In genomic region chr2:169811589-169811988, GRCm38 (mm10) we compare ENCODE assay signal across 23 mouse cellular contexts.
A peak's percentile ranks its signal among the peaks of the same experiment; 100 is the strongest.
DNase-seq lines count a peak whose midpoint lies in the region; ATAC-seq lines count a peak whose summit lies in the region.
"Had no signal": no experiment of that assay in that cellular context is flagged by ENCODE, and none has a peak within 500 bp of the region (broad histone marks: within the 10 kb centered on the region; RNA-seq: fewer than 3 reads in every experiment).

No protein-coding gene starts in this region.

- no peak overlapping the region for H3K4me3 ChIP-seq in hindbrain, embryonic 14.5 days (replicated peaks; ENCODE audit: low read length)
- no peak overlapping the region for H3K4me3 ChIP-seq in hindbrain, embryonic 10.5 days
- no peak overlapping the region for H3K4me3 ChIP-seq in embryonic facial prominence, embryonic 13.5 days
- H3K4me3 ChIP-seq in limb, embryonic 15.5 days: no peak overlapping the region
- H3K4me3 ChIP-seq: embryonic facial prominence, embryonic 15.5 days; forebrain, embryonic 10.5 days; heart, embryonic 15.5 days; layer of hippocampus, adult 2 months; megakaryocyte, embryonic 14.5 days had no signal

- no peaks in the 10 kb centered on the region for H3K36me3 ChIP-seq in hindbrain, embryonic 14.5 days (replicated peaks; ENCODE audit: control insufficient read depth, insufficient read depth)
- H3K36me3 ChIP-seq in hindbrain, embryonic 10.5 days: no peaks in the 10 kb centered on the region
- H3K36me3 ChIP-seq in embryonic facial prominence, embryonic 13.5 days: no peaks in the 10 kb centered on the region
- no peaks in the 10 kb centered on the region for H3K36me3 ChIP-seq in limb, embryonic 15.5 days
- H3K36me3 ChIP-seq: embryonic facial prominence, embryonic 15.5 days; forebrain, embryonic 10.5 days; heart, embryonic 15.5 days had no signal

- peak; percentile 76 for DNase-seq in hindbrain, embryonic 14.5 days (ENCODE audit: low spot score)
- DNase-seq in hindbrain, embryonic 10.5 days (ENCODE audit: low spot score): no peak
- DNase-seq in MN1 (ENCODE audit: low spot score): peak; percentile 80
- DNase-seq in cerebellum, postnatal 10 days: no peak
- DNase-seq in right cerebral cortex, postnatal 4 days: no peak
- DNase-seq: B cell, adult 2 months; cerebellum, adult 8-10 months; gastrocnemius, postnatal 25 days; kidney, adult 18-20 months; kidney, postnatal 10 days; layer of hippocampus, postnatal 36 days; lung, adult 18-20 months; lung, postnatal 14 days; right cerebral cortex, postnatal 14 days; thymus, adult 18-20 months had no signal

- H3K9ac ChIP-seq in hindbrain, embryonic 14.5 days: no peak overlapping the region
- H3K9ac ChIP-seq in embryonic facial prominence, embryonic 13.5 days: no peak overlapping the region
- H3K9ac ChIP-seq in limb, embryonic 15.5 days: no peak overlapping the region
- H3K9ac ChIP-seq: embryonic facial prominence, embryonic 15.5 days; heart, embryonic 15.5 days had no signal

- H3K4me2 ChIP-seq in hindbrain, embryonic 14.5 days (replicated peaks): peak overlapping the region; percentile 19; the same call in 1 of the 2 replicates
- 0 out of 2 replicates have a peak overlapping the region, but pooled peaks have one; percentile 9 for H3K4me2 ChIP-seq in embryonic facial prominence, embryonic 13.5 days
- peak overlapping the region; percentile 15; the same call in 1 of the 2 replicates for H3K4me2 ChIP-seq in limb, embryonic 15.5 days
- H3K4me2 ChIP-seq: heart, embryonic 15.5 days; liver, embryonic 11.5 days had no signal

- 45% methylated on average over 5 of the region's 5 CpGs for WGBS in hindbrain, embryonic 14.5 days
- 88% methylated on average over 5 of the region's 5 CpGs for WGBS in hindbrain, embryonic 10.5 days
- 28% methylated on average over 5 of the region's 5 CpGs for WGBS in embryonic facial prominence, embryonic 13.5 days
- 28% methylated on average over 5 of the region's 5 CpGs for WGBS in limb, embryonic 15.5 days

- ATAC-seq in hindbrain, embryonic 14.5 days (ENCODE audit: low FRiP score): no peak; the same call in 1 of the 2 replicates
- no peak for ATAC-seq in embryonic facial prominence, embryonic 13.5 days (ENCODE audit: insufficient number of reproducible peaks, insufficient read depth, low FRiP score, low TSS enrichment, low read depth)
- ATAC-seq in limb, embryonic 15.5 days (ENCODE audit: insufficient number of reproducible peaks, low FRiP score, low TSS enrichment, low read depth): no peak

- H3K27me3 ChIP-seq in hindbrain, embryonic 14.5 days (ENCODE audit: control insufficient read depth, insufficient read depth, low read length): no peaks in the 10 kb centered on the region
- no peaks in the 10 kb centered on the region for H3K27me3 ChIP-seq in hindbrain, embryonic 10.5 days (ENCODE audit: insufficient read depth, poor library complexity, severe bottlenecking)
- H3K27me3 ChIP-seq in embryonic facial prominence, embryonic 13.5 days: peaks cover 15% of the 10 kb centered on the region
- H3K27me3 ChIP-seq in limb, embryonic 15.5 days: peaks cover 5% of the 10 kb centered on the region; the same call in 1 of the 2 replicates
- H3K27me3 ChIP-seq: embryonic facial prominence, embryonic 15.5 days; heart, embryonic 15.5 days; megakaryocyte, embryonic 14.5 days had no signal

- H3K27ac ChIP-seq in hindbrain, embryonic 14.5 days: peak overlapping the region; percentile 81
- H3K27ac ChIP-seq in hindbrain, embryonic 10.5 days: no peak overlapping the region
- H3K27ac ChIP-seq in embryonic facial prominence, embryonic 13.5 days: no peak overlapping the region; the same call in 1 of the 2 replicates
- H3K27ac ChIP-seq in limb, embryonic 15.5 days: no peak overlapping the region
- H3K27ac ChIP-seq: embryonic facial prominence, embryonic 15.5 days; forebrain, embryonic 10.5 days; heart, embryonic 15.5 days; layer of hippocampus, adult 2 months had no signal

- peaks cover 32% of the 10 kb centered on the region for H3K4me1 ChIP-seq in hindbrain, embryonic 14.5 days (replicated peaks; ENCODE audit: control insufficient read depth, insufficient read depth, low read length)
- peaks cover 18% of the 10 kb centered on the region for H3K4me1 ChIP-seq in hindbrain, embryonic 10.5 days (replicated peaks)
- H3K4me1 ChIP-seq in embryonic facial prominence, embryonic 13.5 days: peaks cover 15% of the 10 kb centered on the region
- H3K4me1 ChIP-seq in limb, embryonic 15.5 days: peaks cover 20% of the 10 kb centered on the region
- H3K4me1 ChIP-seq: embryonic facial prominence, embryonic 15.5 days; heart, embryonic 15.5 days; megakaryocyte, embryonic 14.5 days had no signal

- H3K9me3 ChIP-seq in hindbrain, embryonic 14.5 days (ENCODE audit: control insufficient read depth, low read length): no peaks in the 10 kb centered on the region
- no peaks in the 10 kb centered on the region for H3K9me3 ChIP-seq in hindbrain, embryonic 10.5 days
- no peaks in the 10 kb centered on the region for H3K9me3 ChIP-seq in embryonic facial prominence, embryonic 13.5 days
- H3K9me3 ChIP-seq in limb, embryonic 15.5 days: no peaks in the 10 kb centered on the region
- H3K9me3 ChIP-seq: embryonic facial prominence, embryonic 15.5 days; forebrain, embryonic 10.5 days; heart, embryonic 15.5 days had no signal

Comparison
In these comparisons a context has a peak if more than half of its experiments do, and no peak if none do; other contexts are left out.
1. DNase-seq: peak in hindbrain, embryonic 14.5 days (single experiment) and MN1 (single experiment); none in hindbrain, embryonic 10.5 days (single experiment), cerebellum, postnatal 10 days (0 of 2) and right cerebral cortex, postnatal 4 days (single experiment).
2. Peak in every context shown above with its lines, with median percentiles within 50 percentile points of each other: H3K4me2 ChIP-seq.